Mouse (Mus musculus): Measurements from ENCODE around the gene Vkorc1l1. TPM values are rescaled to one million over a fixed set of nuclear protein-coding genes. Genes with fewer than 3 reads are reported as not detected.

The Vkorc1l1 gene
- polyA plus RNA-seq, 1 experiment from 2014 or later: 19.2 TPM

- peak; percentile 40 for DNase-seq (ENCODE audit: low spot score)
Measured at GRCm38 (mm10) chr5:129942073-129942939, 536 bp downstream of the Vkorc1l1 start.

- no peak for DNase-seq (ENCODE audit: low spot score)
Measured at GRCm38 (mm10) chr5:129943402-129943801, 1.6 kb downstream of the Vkorc1l1 start.

GRCm38 (mm10) chr5:129947528-129948033 lies 5.8 kb downstream of the Vkorc1l1 start:
- DNase-seq (ENCODE audit: low spot score): no peak

- DNase-seq (ENCODE audit: low spot score): no peak
Measured at GRCm38 (mm10) chr5:129952143-129952542, 10.4 kb downstream of the Vkorc1l1 start.

- DNase-seq (ENCODE audit: low spot score): no peak
Measured at GRCm38 (mm10) chr5:129954473-129955254, 12.9 kb downstream of the Vkorc1l1 start.

GRCm38 (mm10) chr5:129955792-129956191 lies 14.0 kb downstream of the Vkorc1l1 start:
- no peak for DNase-seq (ENCODE audit: low spot score)

GRCm38 (mm10) chr5:129963224-129963623 lies 21.5 kb downstream of the Vkorc1l1 start:
- DNase-seq (ENCODE audit: low spot score): no peak

- DNase-seq (ENCODE audit: low spot score): no peak
Measured at GRCm38 (mm10) chr5:129966448-129966847, 24.7 kb downstream of the Vkorc1l1 start.

- no peak for DNase-seq (ENCODE audit: low spot score)
Measured at GRCm38 (mm10) chr5:129968417-129968816, 26.6 kb downstream of the Vkorc1l1 start.

GRCm38 (mm10) chr5:129971491-129971890 lies 29.7 kb downstream of the Vkorc1l1 start:
- DNase-seq (ENCODE audit: low spot score): no peak

- no peak for DNase-seq (ENCODE audit: low spot score)
Measured at GRCm38 (mm10) chr5:129974354-129974753, 32.6 kb downstream of the Vkorc1l1 start.

GRCm38 (mm10) chr5:129974866-129975311 lies 33.1 kb downstream of the Vkorc1l1 start:
- DNase-seq (ENCODE audit: low spot score): no peak

GRCm38 (mm10) chr5:129977768-129978167 lies 36.0 kb downstream of the Vkorc1l1 start:
- no peak for DNase-seq (ENCODE audit: low spot score)

GRCm38 (mm10) chr5:129978608-129979007 lies 36.8 kb downstream of the Vkorc1l1 start:
- no peak for DNase-seq (ENCODE audit: low spot score)

GRCm38 (mm10) chr5:129980216-129980615 lies 38.4 kb downstream of the Vkorc1l1 start:
- DNase-seq (ENCODE audit: low spot score): no peak

GRCm38 (mm10) chr5:129989376-129989775 lies 47.6 kb downstream of the Vkorc1l1 start:
- no peak for DNase-seq (ENCODE audit: low spot score)

GRCm38 (mm10) chr5:129991898-129992297 lies 50.1 kb downstream of the Vkorc1l1 start:
- no peak for DNase-seq (ENCODE audit: low spot score)

- DNase-seq (ENCODE audit: low spot score): no peak
Measured at GRCm38 (mm10) chr5:129993374-129993773, 51.6 kb downstream of the Vkorc1l1 start.

- DNase-seq (ENCODE audit: low spot score): no peak
Measured at GRCm38 (mm10) chr5:129994989-129995388, 53.2 kb downstream of the Vkorc1l1 start.

- peak; percentile 5 for DNase-seq (ENCODE audit: low spot score)
Measured at GRCm38 (mm10) chr5:129997700-129998099, 55.9 kb downstream of the Vkorc1l1 start.

GRCm38 (mm10) chr5:129999097-129999496 lies 57.3 kb downstream of the Vkorc1l1 start:
- peak; percentile 65 for DNase-seq (ENCODE audit: low spot score)

- no peak for DNase-seq (ENCODE audit: low spot score)
Measured at GRCm38 (mm10) chr5:130000735-130001134, 59.0 kb downstream of the Vkorc1l1 start.
